Mouse (Mus musculus): Measurements from ENCODE around the gene Rec8. TPM values are rescaled to one million over a fixed set of nuclear protein-coding genes. Genes with fewer than 3 reads are reported as not detected.

Rec8 gene
- total RNA-seq, 2 experiments from 2014 or later = 2.7 to 2.8 TPM

- no peak for DNase-seq (ENCODE audit: extremely low spot score in 1 of 2, low spot score in 2 of 2)
- H3K27ac ChIP-seq = no peak overlapping the region
- no peak overlapping the region for H3K4me3 ChIP-seq
- intact Hi-C loops (cut with DNase I) = no loop called here
- no peak for TF ChIP-seq CTCF (IDR thresholded peaks at IDR 0.05)
These were observed 33.7 kb downstream of the Rec8 start for GRCm38 (mm10) chr14:55651528-55651927.

DNA sequence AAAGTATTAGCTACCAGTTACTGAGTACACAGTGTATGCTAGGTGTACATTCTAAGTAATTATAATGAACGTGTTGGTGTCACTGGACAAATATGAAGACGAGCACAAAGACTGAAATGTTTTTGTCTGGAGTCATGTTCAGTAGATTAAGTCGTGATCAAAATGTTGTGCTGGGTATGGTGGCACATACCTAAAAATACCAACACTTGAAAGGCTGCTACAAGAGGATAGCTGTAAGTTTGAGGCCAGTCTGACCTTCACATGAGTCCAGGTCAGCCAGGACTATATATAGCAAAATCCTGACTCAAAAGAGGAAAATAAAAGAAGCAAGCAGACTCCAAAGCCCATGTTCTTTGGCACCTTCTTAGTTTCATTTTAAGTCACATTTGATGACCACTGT is 39.1 kb downstream of the Rec8 start:
- Histone ChIP-seq H3K4me3 (no peak overlapping the region), H3K27ac (no peak overlapping the region)
- intact Hi-C loops (cut with DNase I) = no loop called here
- no peak for TF ChIP-seq CTCF (IDR thresholded peaks at IDR 0.05)
- no peak for DNase-seq (ENCODE audit: extremely low spot score in 1 of 2, low spot score in 2 of 2)

- intact Hi-C loops (cut with DNase I) = no loop called here
These were observed 40.2 kb downstream of the Rec8 start for GRCm38 (mm10) chr14:55658011-55658410.

DNA sequence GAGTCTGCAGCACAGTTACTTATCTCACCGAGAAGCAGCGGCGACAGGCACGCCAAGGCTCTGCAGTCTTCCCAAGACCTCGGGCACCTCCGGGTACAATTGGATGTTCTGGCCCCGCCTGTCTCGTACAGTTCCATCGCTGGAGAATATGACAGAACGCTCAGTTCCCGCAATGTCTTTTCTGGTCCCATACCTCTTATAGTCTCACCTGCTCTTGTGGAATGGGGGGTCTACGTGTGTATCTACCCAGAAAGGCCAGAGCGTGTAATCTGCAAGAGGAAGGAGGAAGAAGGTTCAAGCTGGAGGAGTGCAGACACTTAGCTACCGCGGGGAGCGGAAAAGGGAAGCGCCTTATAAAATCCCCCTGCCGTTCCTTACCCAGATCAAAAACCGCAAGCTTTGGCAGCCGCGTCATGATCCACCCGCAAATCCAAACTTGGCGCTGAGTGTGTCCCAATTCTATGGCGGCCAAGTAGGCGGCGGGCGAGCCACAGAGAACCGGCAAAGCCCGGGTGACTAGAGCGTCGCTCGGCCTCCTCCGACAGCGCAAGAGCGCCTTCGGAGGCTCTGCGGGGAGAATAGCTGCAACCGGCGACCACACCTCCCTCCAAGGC is 42.2 kb downstream of the Rec8 start, which contains the start of gene Mdp1:
Mdp1 (minus strand) TSS at position 549 of the 614 bp plus-strand sequence.
- H3K4me3 ChIP-seq = peak within 1 kb of the TSS; percentile 76
- intact Hi-C loops (cut with DNase I) = loop anchor here (1.0 kb wide), 1 partner anchor 11 kb away; the partner anchor contains the start of gene Gmpr2
- TF ChIP-seq CTCF (IDR thresholded peaks at IDR 0.05) = peak; percentile 64
- peak within 1 kb of the TSS; percentile 86 for H3K27ac ChIP-seq
- peak; percentile 80 to 81 for DNase-seq (ENCODE audit: extremely low spot score in 1 of 2, low spot score in 2 of 2)

More at GRCm38 (mm10) chr14:55658011-55658410, 40.2 kb downstream of the Rec8 start:
- TF ChIP-seq CTCF (IDR thresholded peaks at IDR 0.05) = no peak
- no peak overlapping the region for H3K4me3 ChIP-seq
- H3K27ac ChIP-seq = no peak overlapping the region
- no peak for DNase-seq (ENCODE audit: extremely low spot score in 1 of 2, low spot score in 2 of 2)

- no peak overlapping the region; the same call in 1 of the 2 replicates for H3K4me3 ChIP-seq
- H3K27ac ChIP-seq = no peak overlapping the region
- intact Hi-C loops (cut with DNase I) = loop anchor here (1.0 kb wide), 1 partner anchor 11 kb away; the partner anchor contains the start of gene Gmpr2
- DNase-seq (ENCODE audit: extremely low spot score in 1 of 2, low spot score in 2 of 2) = no peak
- no peak for TF ChIP-seq CTCF (IDR thresholded peaks at IDR 0.05)
These were observed 42.8 kb downstream of the Rec8 start for GRCm38 (mm10) chr14:55660636-55661035.

DNA sequence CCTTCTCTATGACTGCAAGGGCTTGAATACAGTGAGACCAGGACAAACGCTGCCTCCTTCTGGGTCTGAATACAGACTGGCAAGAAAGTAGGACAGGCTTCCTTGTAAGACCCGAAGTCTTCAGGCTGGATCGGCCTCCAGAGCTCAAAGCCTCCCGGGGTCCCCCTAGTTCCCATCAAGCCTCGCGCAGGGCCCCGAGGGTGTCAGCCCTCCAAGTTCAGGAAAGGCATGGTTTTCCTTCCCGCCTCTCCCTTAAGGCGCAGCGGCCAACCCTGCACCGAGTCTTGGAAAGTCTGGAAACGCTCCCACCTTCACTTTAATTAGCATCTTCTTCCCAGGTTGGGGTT is 53.6 kb downstream of the Rec8 start:
- TF ChIP-seq CTCF (IDR thresholded peaks at IDR 0.05) = no peak
- Histone ChIP-seq H3K27ac (peak overlapping the region; percentile 98), H3K4me3 (peak overlapping the region; percentile 80)
- intact Hi-C loops (cut with DNase I) = loop anchor here (1.0 kb wide), 1 partner anchor 11 kb away; the partner anchor contains the start of gene Mdp1
- DNase-seq (ENCODE audit: extremely low spot score in 1 of 2, low spot score in 2 of 2) = no peak

DNA sequence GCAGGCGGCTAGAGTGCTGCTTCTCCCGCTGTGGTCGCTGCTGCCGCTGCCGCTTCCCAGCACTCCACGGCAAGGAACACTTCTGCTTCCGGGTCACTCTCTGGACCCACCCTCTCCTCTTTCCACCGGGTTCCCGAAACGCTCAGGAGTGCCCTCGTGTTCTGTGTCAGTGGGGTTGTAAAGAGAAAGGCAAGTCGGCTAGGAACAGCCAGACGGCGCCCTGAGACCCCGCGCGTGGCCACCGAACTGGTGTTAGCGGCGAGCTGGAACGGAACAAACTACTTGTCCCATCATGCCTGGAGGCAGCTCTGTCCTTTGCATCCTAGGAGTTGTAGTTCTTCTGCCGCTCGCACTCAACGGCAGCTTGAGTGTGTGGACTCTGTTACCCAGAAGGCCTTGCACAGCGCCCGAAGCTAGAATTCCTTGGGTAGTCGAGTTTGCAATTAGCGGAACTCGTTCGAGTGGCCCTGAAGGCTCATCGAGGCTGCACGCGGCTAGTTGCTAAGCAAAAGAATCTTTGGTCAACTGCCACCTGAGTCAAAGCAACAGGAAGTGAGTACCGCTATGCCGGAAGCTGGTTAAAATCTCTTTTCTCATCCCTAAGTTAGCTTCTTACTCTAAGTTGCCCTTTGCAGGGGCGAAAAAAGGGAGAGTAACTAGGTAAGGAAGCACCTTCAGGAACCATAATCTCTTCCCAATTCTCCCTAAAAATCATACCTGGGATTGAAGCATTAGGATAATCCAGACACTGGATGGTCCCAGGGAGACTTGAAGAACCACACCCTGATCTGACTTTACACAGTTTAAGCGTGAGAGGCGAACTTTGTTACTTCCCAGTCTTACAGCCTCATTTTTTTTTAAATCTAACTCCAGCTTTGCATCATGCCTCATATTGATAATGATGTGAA is 54.2 kb downstream of the Rec8 start, which contains the start of the genes Gmpr2 and Nedd8:
Gmpr2 (plus strand) TSS at position 109 of the 908 bp plus-strand sequence.
Nedd8 (minus strand) TSS at position 292 of the 908 bp plus-strand sequence.
- intact Hi-C loops (cut with DNase I) = loop anchor here (1.0 kb wide), 1 partner anchor 12 kb away; the partner anchor contains the start of gene Mdp1
- peak within 1 kb of the TSS; percentile 98 for H3K27ac ChIP-seq
- peak within 1 kb of the TSS; percentile 80 for H3K4me3 ChIP-seq
- TF ChIP-seq CTCF (IDR thresholded peaks at IDR 0.05) = no peak; the same call in 1 of the 2 replicates
- DNase-seq (ENCODE audit: extremely low spot score in 1 of 2, low spot score in 2 of 2) = peak; percentile 82 to 91

- intact Hi-C loops (cut with DNase I) = no loop called here
- peak overlapping the region; percentile 98 for H3K27ac ChIP-seq
- no peak for DNase-seq (ENCODE audit: extremely low spot score in 1 of 2, low spot score in 2 of 2)
- H3K4me3 ChIP-seq = peak overlapping the region; percentile 80
- TF ChIP-seq CTCF (IDR thresholded peaks at IDR 0.05) = no peak
These were observed 54.9 kb downstream of the Rec8 start for GRCm38 (mm10) chr14:55672741-55673060.

Other genes starting within 250 kb of the Rec8 start
- gene Dhrs4, start 139.3 kb upstream of the Rec8 start, total RNA-seq (2021) = 10 to 100 TPM; 16.8 to 20.4 TPM
- gene Carmil3, start 127.4 kb upstream of the Rec8 start, total RNA-seq (2021) = 10 to 100 TPM; 48.6 to 55.8 TPM
- gene Cpne6, start 107.6 kb upstream of the Rec8 start, total RNA-seq (2021) = 100 to 1,000 TPM; 209 to 225 TPM
- gene Nrl, start 93.1 kb upstream of the Rec8 start, total RNA-seq (2021) = under 1 TPM; 0.29 to 0.84 TPM
- gene Pck2, start 77.8 kb upstream of the Rec8 start, total RNA-seq (2021) = 10 to 100 TPM; 31.1 to 36.0 TPM
- gene Dcaf11, start 58.0 kb upstream of the Rec8 start, total RNA-seq (2021) = 10 to 100 TPM; 76.8 to 80.8 TPM
- gene A730061H03Rik, start 57.6 kb upstream of the Rec8 start, total RNA-seq (2021) = 1 to 10 TPM in 1 of 2 experiments, under 1 TPM in 1; 0.86 to 1.8 TPM
- gene Fitm1, start 42.4 kb upstream of the Rec8 start, total RNA-seq (2021) = not detected
- 10 to 100 TPM; 46.8 to 51.6 TPM for gene Psme1, start 39.9 kb upstream of the Rec8 start, total RNA-seq (2021)
- gene Emc9, start 32.7 kb upstream of the Rec8 start, total RNA-seq (2021) = 10 to 100 TPM; 49.8 to 50.3 TPM
- 10 to 100 TPM; 46.0 to 60.3 TPM for gene Psme2, start 26.9 kb upstream of the Rec8 start, total RNA-seq (2021)
- gene Rnf31, start 26.3 kb upstream of the Rec8 start, total RNA-seq (2021) = 10 to 100 TPM; 40.9 to 43.4 TPM
- gene Irf9, start 14.5 kb upstream of the Rec8 start, total RNA-seq (2021) = 10 to 100 TPM; 13.0 to 16.4 TPM
- 100 to 1,000 TPM; 118 to 130 TPM for gene Ipo4, start 17.9 kb downstream of the Rec8 start, total RNA-seq (2021)
- gene Gm49378, start 19.9 kb downstream of the Rec8 start, total RNA-seq (2021) = 1 to 10 TPM; 3.5 to 6.1 TPM
- 10 to 100 TPM; 37.8 to 41.0 TPM for gene Tm9sf1, start 25.8 kb downstream of the Rec8 start, total RNA-seq (2021)
- gene Tssk4, start 32.1 kb downstream of the Rec8 start, total RNA-seq (2021) = 1 to 10 TPM in 1 of 2 experiments, under 1 TPM in 1; 0.91 to 1.2 TPM
- 10 to 100 TPM; 40.6 to 41.6 TPM for gene Mdp1, start 42.5 kb downstream of the Rec8 start, total RNA-seq (2021)
- gene Gmpr2, start 53.9 kb downstream of the Rec8 start, total RNA-seq (2021) = 10 to 100 TPM; 21.1 to 23.2 TPM
- gene Nedd8, start 54.1 kb downstream of the Rec8 start, total RNA-seq (2021) = 100 to 1,000 TPM; 294 to 309 TPM
- 10 to 100 TPM; 14.1 to 16.3 TPM for gene Tinf2, start 63.8 kb downstream of the Rec8 start, total RNA-seq (2021)
- gene Tgm1, start 95.9 kb downstream of the Rec8 start, total RNA-seq (2021) = not detected
- 10 to 100 TPM; 50.2 to 51.3 TPM for gene Rabggta, start 104.2 kb downstream of the Rec8 start, total RNA-seq (2021)
- 10 to 100 TPM; 76.5 to 88.8 TPM for gene Dhrs1, start 127.7 kb downstream of the Rec8 start, total RNA-seq (2021)
- gene Nop9, start 127.7 kb downstream of the Rec8 start, total RNA-seq (2021) = 10 to 100 TPM in 1 of 2 experiments, 1 to 10 TPM in 1; 9.6 to 12.9 TPM
- 1 to 10 TPM; 2.5 to 2.7 TPM for gene Cideb, start 140.4 kb downstream of the Rec8 start, total RNA-seq (2021)
- under 1 TPM; 0.33 to 0.38 TPM for gene Ltb4r2, start 143.4 kb downstream of the Rec8 start, total RNA-seq (2021)
- under 1 TPM; 0.33 to 0.50 TPM for gene Ltb4r1, start 147.9 kb downstream of the Rec8 start, total RNA-seq (2021)
- 1 to 10 TPM; 3.0 to 6.3 TPM for gene Adcy4, start 166.1 kb downstream of the Rec8 start, total RNA-seq (2021)
- 1 to 10 TPM; 1.2 to 1.3 TPM for gene Ripk3, start 170.8 kb downstream of the Rec8 start, total RNA-seq (2021)
- 1 to 10 TPM; 1.1 to 2.6 TPM for gene Nfatc4, start 205.1 kb downstream of the Rec8 start, total RNA-seq (2021)
- 1 to 10 TPM; 6.4 to 8.4 TPM for gene Nynrin, start 236.0 kb downstream of the Rec8 start, total RNA-seq (2021)

Data from left cerebral cortex, adult 2 months (tissue).